Mouse (Mus musculus) embryonic facial prominence, embryonic 14.5 days (tissue): Measurements from ENCODE around the gene Rb1. TPM values are rescaled to one million over a fixed set of nuclear protein-coding genes. Genes with fewer than 3 reads are reported as not detected.

ENCODE experiments used
- ATAC-seq: fragments of 200-750 bp; cut with Nextera tagmentation; 2 replicates; pipeline ENCODE4 v1.8.0; 2017; ENCODE audit warnings: low read depth, moderate number of reproducible peaks, moderate TSS enrichment
- DNase-seq: peaks from one replicate; pipeline ENCODE4 v3.0.0-alpha.2; 2015; ENCODE audit warnings: low spot score
- H3K27ac ChIP-seq: fragments of 300-500 bp; sonication (generic); replicated peaks from 2 replicates; pipeline ENCODE4 v1.5.1; 2014; ENCODE audit warnings: low read depth, mild to moderate bottlenecking, low read length, moderate library complexity
- H3K27me3 ChIP-seq: fragments of 300-500 bp; sonication (generic); replicated peaks from 2 replicates; pipeline ENCODE4 v1.6.1; 2014; ENCODE audit warnings: low read length; ENCODE audit not compliant: control insufficient read depth, insufficient read depth
- H3K36me3 ChIP-seq: fragments of 300-500 bp; sonication (generic); 2 replicates; pipeline ENCODE4 v1.6.1; 2014; ENCODE audit warnings: low read length, mixed read lengths; ENCODE audit not compliant: control insufficient read depth, insufficient read depth
- H3K4me1 ChIP-seq: fragments of 300-500 bp; sonication (generic); 2 replicates; pipeline ENCODE4 v1.6.1; 2014; ENCODE audit warnings: antibody characterized with exemption, low read length; ENCODE audit not compliant: control insufficient read depth, insufficient read depth
- H3K4me2 ChIP-seq: fragments of 300-500 bp; sonication (generic); 2 replicates; pipeline ENCODE4 v1.6.1; 2014; ENCODE audit warnings: low read depth, mild to moderate bottlenecking, low read length, moderate library complexity, mixed read lengths
- H3K4me3 ChIP-seq: fragments of 300-500 bp; sonication (generic); 2 replicates; pipeline ENCODE4 v1.5.1; 2014; ENCODE audit warnings: low read depth, mild to moderate bottlenecking, low read length
- H3K9ac ChIP-seq: fragments of 300-500 bp; sonication (generic); 2 replicates; pipeline ENCODE4 v1.6.1; 2014; ENCODE audit warnings: low read depth, mild to moderate bottlenecking, low read length, moderate library complexity, mixed read lengths
- H3K9me3 ChIP-seq: fragments of 300-500 bp; sonication (generic); 2 replicates; pipeline ENCODE4 v1.6.1; 2016; ENCODE audit warnings: low read length; ENCODE audit not compliant: control insufficient read depth
- WGBS: fragments of 180-500 bp; shearing (Covaris S2); extraction: QIAGEN DNeasy Blood & Tissue Kit; methylation state at CpG from one replicate; pipeline ENCODE4 v1.1.7; 2014; 5-methylcytosine and 5-hydroxymethylcytosine counted together
- polyA plus RNA-seq: library from polyadenylated mRNA; unstranded; fragments of >200 nt; fragmentation: Nextera tagmentation; extraction: Ambion mirVana; gene quantifications from 2 replicates; pipeline ENCODE4 v1.2.1, GENCODE M21; 2014

Rb1 gene
- polyA plus RNA-seq, 1 experiment from 2014 or later: 30.1 TPM

DNA sequence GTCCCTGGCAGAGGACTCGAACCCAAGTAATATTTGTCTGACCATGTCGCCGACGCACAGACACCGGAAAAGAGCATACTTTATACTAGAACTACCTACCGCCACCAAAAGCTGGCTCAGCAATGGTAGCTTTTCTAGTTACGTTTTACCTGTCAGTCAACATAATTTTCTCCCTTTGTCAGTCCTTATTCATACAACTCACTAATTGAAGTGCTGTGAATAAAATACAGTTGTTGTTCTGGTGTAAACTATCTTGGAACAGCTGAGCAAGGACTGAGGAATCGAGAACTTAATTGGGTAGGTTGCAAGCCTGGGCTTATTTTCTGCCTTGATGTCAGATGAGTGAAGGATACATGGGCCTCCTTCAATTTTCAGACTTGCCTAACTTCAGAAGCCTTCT lies 889 bp upstream of the Rb1 start:
- Histone ChIP-seq H3K9ac (peak overlapping the region; percentile 86), H3K27ac (peak overlapping the region; percentile 92), H3K4me2 (peak overlapping the region; percentile 86), H3K4me3 (peak overlapping the region; percentile 90), H3K36me3 (no peaks in the 10 kb centered on the region), H3K9me3 (0 out of 2 replicates have a peak, but pooled peaks cover 6% of the 10 kb centered on the region), H3K4me1 (no peaks in the 10 kb centered on the region), H3K27me3 (no peaks in the 10 kb centered on the region)
- WGBS: 7% methylated on average over 8 of the region's 8 CpGs
- no peak for ATAC-seq
- DNase-seq: peak; percentile 45

GRCm38 (mm10) chr14:73324634-73325455 lies 777 bp downstream of the Rb1 start:
- H3K4me3 ChIP-seq: peak overlapping the region; percentile 90
- DNase-seq (peak; percentile 48), ATAC-seq (peak; percentile 45)
- peak overlapping the region; percentile 86 for H3K4me2 ChIP-seq
- H3K9me3 ChIP-seq: 0 out of 2 replicates have a peak, but pooled peaks cover 1% of the 10 kb centered on the region
- peak overlapping the region; percentile 92 for H3K27ac ChIP-seq
- WGBS: under 1% methylated on average over 42 of the region's 55 CpGs
- H3K9ac ChIP-seq: peak overlapping the region; percentile 86
- no peaks in the 10 kb centered on the region for H3K36me3 ChIP-seq
- H3K4me1 ChIP-seq: no peaks in the 10 kb centered on the region
- no peaks in the 10 kb centered on the region for H3K27me3 ChIP-seq

DNA sequence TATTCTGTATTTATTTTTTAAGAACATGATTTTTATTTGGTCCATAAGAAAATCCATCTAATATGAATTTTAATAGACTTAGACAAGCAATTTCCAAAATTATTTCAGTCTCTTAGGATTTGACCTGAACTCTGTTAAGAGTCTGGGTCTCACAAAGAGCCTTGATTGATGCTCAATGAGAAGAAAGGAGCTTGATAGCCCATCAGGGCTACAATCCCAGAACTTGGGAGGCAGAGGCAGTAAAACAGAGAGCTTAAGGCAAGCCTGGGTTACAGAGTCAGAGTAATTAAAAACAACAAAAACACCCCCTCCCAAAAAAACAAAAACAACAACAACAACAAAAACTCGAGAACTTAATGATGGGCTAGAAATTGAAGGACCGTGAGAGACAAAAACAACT lies 1.7 kb downstream of the Rb1 start:
- Histone ChIP-seq H3K4me2 (peak overlapping the region; percentile 86), H3K4me3 (no peak overlapping the region; the same call in 1 of the 2 replicates), H3K27me3 (no peaks in the 10 kb centered on the region), H3K4me1 (no peaks in the 10 kb centered on the region), H3K9me3 (no peaks in the 10 kb centered on the region), H3K27ac (no peak overlapping the region), H3K9ac (peak overlapping the region; percentile 19; the same call in 1 of the 2 replicates), H3K36me3 (no peaks in the 10 kb centered on the region)
- DNase-seq (no peak), ATAC-seq (no peak)
- 54% methylated on average over 2 of the region's 2 CpGs for WGBS

DNA sequence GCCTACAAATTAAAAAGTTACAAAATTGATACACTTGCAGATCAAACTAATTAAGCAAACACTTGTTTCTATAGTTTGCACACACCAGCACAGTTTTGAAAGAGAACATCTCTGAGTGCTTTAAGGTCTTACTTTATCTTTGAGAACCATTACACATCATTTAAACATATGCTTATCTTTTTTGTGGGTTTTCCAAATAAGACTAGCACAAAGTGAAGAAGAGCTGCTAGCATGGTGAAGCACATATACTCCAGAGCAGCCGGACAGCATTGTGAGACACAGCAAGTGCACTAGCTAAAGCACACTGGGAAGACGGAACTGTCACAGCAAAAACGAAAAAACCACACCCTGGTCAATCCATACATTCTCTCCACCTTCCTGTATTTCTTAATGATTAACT lies 3.5 kb downstream of the Rb1 start:
- Histone ChIP-seq H3K4me3 (no peak overlapping the region), H3K4me2 (no peak overlapping the region), H3K27ac (no peak overlapping the region), H3K36me3 (no peaks in the 10 kb centered on the region), H3K27me3 (no peaks in the 10 kb centered on the region), H3K9ac (no peak overlapping the region), H3K9me3 (no peaks in the 10 kb centered on the region), H3K4me1 (no peaks in the 10 kb centered on the region)
- no peak for ATAC-seq
- 83% methylated on average over 3 of the region's 3 CpGs for WGBS
- DNase-seq: no peak

DNA sequence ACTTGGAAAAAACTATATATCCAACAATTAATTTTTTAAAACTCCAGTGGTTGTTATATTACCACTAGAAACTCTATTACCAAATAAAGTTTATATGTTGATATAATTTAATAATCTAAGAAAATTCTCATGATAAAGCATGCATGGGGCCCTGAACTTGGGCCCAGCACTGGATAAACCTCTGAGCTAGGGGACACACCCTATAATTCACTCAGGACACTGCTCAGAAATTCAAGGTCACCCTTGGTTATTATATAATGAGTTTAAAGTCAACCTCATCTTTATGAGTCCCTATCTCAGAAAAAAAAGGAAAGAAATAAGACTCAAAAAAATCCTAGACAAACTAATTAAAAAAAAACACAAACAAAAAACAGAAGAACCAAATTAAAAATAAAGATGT lies 8.7 kb downstream of the Rb1 start:
- Histone ChIP-seq H3K27me3 (no peaks in the 10 kb centered on the region), H3K36me3 (no peaks in the 10 kb centered on the region), H3K9ac (no peak overlapping the region), H3K4me3 (no peak overlapping the region), H3K4me2 (no peak overlapping the region), H3K4me1 (0 out of 2 replicates have a peak, but pooled peaks cover 2% of the 10 kb centered on the region), H3K9me3 (no peaks in the 10 kb centered on the region), H3K27ac (no peak overlapping the region)
- DNase-seq (no peak), ATAC-seq (no peak)

DNA sequence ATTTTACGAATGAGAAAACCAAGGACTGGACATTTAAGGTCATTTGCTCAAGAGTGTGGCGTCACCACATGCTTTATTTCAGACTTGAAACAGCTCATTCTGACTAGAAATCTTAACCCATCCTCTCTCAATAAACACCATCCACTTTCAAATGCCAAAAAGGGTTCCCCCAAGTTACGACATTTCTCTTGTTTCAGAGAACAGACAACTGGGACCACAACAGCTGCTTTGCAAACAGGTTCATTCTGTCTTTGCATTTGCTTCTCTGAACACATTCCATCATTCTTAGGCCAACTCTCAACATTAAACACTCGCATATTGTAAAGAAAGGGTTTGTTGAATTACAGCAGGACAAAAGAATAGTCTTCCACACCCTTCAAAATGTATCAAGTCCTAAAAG lies 11.8 kb downstream of the Rb1 start:
- H3K36me3 ChIP-seq: no peaks in the 10 kb centered on the region
- H3K4me1 ChIP-seq: 0 out of 2 replicates have a peak, but pooled peaks cover 2% of the 10 kb centered on the region
- DNase-seq (peak; percentile 64), ATAC-seq (peak; percentile 30; the same call in 1 of the 2 replicates)
- no peak overlapping the region for H3K4me3 ChIP-seq
- no peak overlapping the region for H3K9ac ChIP-seq
- 68% methylated on average over 4 of the region's 4 CpGs for WGBS
- H3K4me2 ChIP-seq: no peak overlapping the region
- no peak overlapping the region for H3K27ac ChIP-seq
- no peaks in the 10 kb centered on the region for H3K9me3 ChIP-seq
- H3K27me3 ChIP-seq: no peaks in the 10 kb centered on the region

- Histone ChIP-seq H3K36me3 (no peaks in the 10 kb centered on the region), H3K4me1 (0 out of 2 replicates have a peak, but pooled peaks cover 2% of the 10 kb centered on the region), H3K27ac (no peak overlapping the region), H3K27me3 (no peaks in the 10 kb centered on the region), H3K4me3 (no peak overlapping the region), H3K4me2 (no peak overlapping the region), H3K9me3 (no peaks in the 10 kb centered on the region), H3K9ac (no peak overlapping the region)
- peak; percentile 90 for ATAC-seq
- peak; percentile 81 for DNase-seq
- WGBS: 33% methylated on average over 5 of the region's 5 CpGs
Observed at GRCm38 (mm10) chr14:73313396-73313795, 12.2 kb downstream of the Rb1 start.

- Histone ChIP-seq H3K27ac (no peak overlapping the region), H3K4me3 (no peak overlapping the region), H3K4me1 (0 out of 2 replicates have a peak, but pooled peaks cover 2% of the 10 kb centered on the region), H3K27me3 (no peaks in the 10 kb centered on the region), H3K4me2 (no peak overlapping the region), H3K36me3 (no peaks in the 10 kb centered on the region), H3K9ac (no peak overlapping the region), H3K9me3 (no peaks in the 10 kb centered on the region)
- 66% methylated on average over 5 of the region's 5 CpGs for WGBS
- no peak; the same call in 1 of the 2 replicates for ATAC-seq
- DNase-seq: no peak
Observed at GRCm38 (mm10) chr14:73312909-73313308, 12.7 kb downstream of the Rb1 start.

- H3K9me3 ChIP-seq: no peaks in the 10 kb centered on the region
- H3K4me1 ChIP-seq: no peaks in the 10 kb centered on the region
- no peaks in the 10 kb centered on the region for H3K36me3 ChIP-seq
- no peak overlapping the region for H3K27ac ChIP-seq
- WGBS: 97% methylated on average over 1 of the region's 1 CpGs
- H3K4me3 ChIP-seq: no peak overlapping the region
- no peak for ATAC-seq
- DNase-seq: no peak
- H3K4me2 ChIP-seq: no peak overlapping the region
- no peak overlapping the region for H3K9ac ChIP-seq
- H3K27me3 ChIP-seq: no peaks in the 10 kb centered on the region
Observed at GRCm38 (mm10) chr14:73307490-73307889, 18.1 kb downstream of the Rb1 start.
